Mouse (Mus musculus): ENCODE results near the gene Lysmd4.

DNA sequence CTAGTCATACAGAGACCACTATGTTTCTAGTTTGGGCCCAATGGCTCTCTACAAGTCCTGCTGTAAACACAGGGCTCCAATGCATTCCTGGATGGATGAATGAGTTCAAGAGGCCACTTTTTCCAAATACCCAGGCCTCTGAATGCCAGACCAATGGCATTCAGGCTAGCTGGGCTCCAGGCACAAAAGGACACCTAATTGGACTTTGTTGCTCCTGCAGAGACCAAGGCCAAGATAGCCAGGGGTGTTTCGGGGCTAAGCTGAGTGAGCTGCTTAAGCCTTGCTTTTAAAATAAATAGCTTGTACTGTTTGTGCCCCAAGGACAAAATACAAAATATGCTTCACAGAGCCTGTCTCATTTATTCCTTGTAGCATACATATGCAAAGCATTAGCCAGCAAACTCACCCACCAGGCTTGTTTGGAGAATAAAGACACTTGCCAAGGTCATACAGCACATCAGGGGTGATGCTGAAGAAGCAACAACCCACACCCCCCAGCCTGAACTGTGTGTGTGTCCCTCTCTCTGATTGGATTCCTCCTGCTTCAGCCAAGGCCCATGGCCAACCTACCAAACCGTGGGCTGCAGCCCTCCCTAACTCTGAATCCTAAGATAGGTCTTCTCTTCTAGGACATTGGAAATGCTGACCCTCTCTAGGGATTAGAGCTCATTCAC, 48.7 kb upstream of the Lysmd4 start:
- no peak for TF ChIP-seq CTCF (IDR thresholded peaks at IDR 0.05; ENCODE audit: borderline replicate concordance, control insufficient read depth, extremely low read depth, insufficient read depth, low read length, poor library complexity)
- TF ChIP-seq POLR2A (IDR thresholded peaks at IDR 0.05; ENCODE audit: control insufficient read depth, extremely low read depth, insufficient read depth, low read length, poor library complexity) = no peak

All from thymus, adult 2 months (tissue).